Mouse (Mus musculus): ENCODE measurements around the gene Cd83. TPM values are rescaled to one million over a fixed set of nuclear protein-coding genes. Genes with fewer than 3 reads are reported as not detected.

The Cd83 gene
- total RNA-seq (2015) (1.2 and 1.7 TPM in 2 replicates), total RNA-seq (2017) (0.81 and 1.4 TPM in 2 replicates)

GRCm38 (mm10) chr13:43784725-43785711, at the start of gene Cd83:
TSS of gene Cd83 (plus strand) at chr13:43784775.
- peak; percentile 69 for ATAC-seq (ENCODE audit: poor library complexity, severe bottlenecking)

GRCm38 (mm10) chr13:43739598-43740275, 44.8 kb upstream of the Cd83 start:
- ATAC-seq (ENCODE audit: poor library complexity, severe bottlenecking): peak; percentile 60; the same call in 1 of the 2 replicates

GRCm38 (mm10) chr13:43740276-43740608, 44.3 kb upstream of the Cd83 start:
- ATAC-seq (ENCODE audit: poor library complexity, severe bottlenecking): no peak

GRCm38 (mm10) chr13:43742677-43743076, 41.9 kb upstream of the Cd83 start:
- ATAC-seq (ENCODE audit: poor library complexity, severe bottlenecking): no peak

GRCm38 (mm10) chr13:43744259-43744658, 40.3 kb upstream of the Cd83 start:
- peak; percentile 38; the same call in 1 of the 2 replicates for ATAC-seq (ENCODE audit: poor library complexity, severe bottlenecking)

- no peak for ATAC-seq (ENCODE audit: poor library complexity, severe bottlenecking)
These were observed 34.3 kb upstream of the Cd83 start for GRCm38 (mm10) chr13:43750301-43750700.

- ATAC-seq (ENCODE audit: poor library complexity, severe bottlenecking): no peak
These were observed 33.6 kb upstream of the Cd83 start for GRCm38 (mm10) chr13:43750966-43751365.

- no peak for ATAC-seq (ENCODE audit: poor library complexity, severe bottlenecking)
These were observed 32.2 kb upstream of the Cd83 start for GRCm38 (mm10) chr13:43752407-43752806.

GRCm38 (mm10) chr13:43753652-43754051, 30.9 kb upstream of the Cd83 start:
- no peak for ATAC-seq (ENCODE audit: poor library complexity, severe bottlenecking)

GRCm38 (mm10) chr13:43754455-43755128, 30.0 kb upstream of the Cd83 start:
- ATAC-seq (ENCODE audit: poor library complexity, severe bottlenecking): no peak

GRCm38 (mm10) chr13:43755573-43755972, 29.0 kb upstream of the Cd83 start:
- no peak for ATAC-seq (ENCODE audit: poor library complexity, severe bottlenecking)

- no peak for ATAC-seq (ENCODE audit: poor library complexity, severe bottlenecking)
These were observed 23.3 kb upstream of the Cd83 start for GRCm38 (mm10) chr13:43761156-43761855.

GRCm38 (mm10) chr13:43762901-43763300, 21.7 kb upstream of the Cd83 start:
- ATAC-seq (ENCODE audit: poor library complexity, severe bottlenecking): no peak

- no peak for ATAC-seq (ENCODE audit: poor library complexity, severe bottlenecking)
These were observed 21.1 kb upstream of the Cd83 start for GRCm38 (mm10) chr13:43763301-43763994.

- ATAC-seq (ENCODE audit: poor library complexity, severe bottlenecking): no peak
These were observed 20.5 kb upstream of the Cd83 start for GRCm38 (mm10) chr13:43763995-43764579.

GRCm38 (mm10) chr13:43765293-43765814, 19.2 kb upstream of the Cd83 start:
- peak; percentile 95 for ATAC-seq (ENCODE audit: poor library complexity, severe bottlenecking)

GRCm38 (mm10) chr13:43766786-43767680, 17.5 kb upstream of the Cd83 start:
- ATAC-seq (ENCODE audit: poor library complexity, severe bottlenecking): no peak

- no peak for ATAC-seq (ENCODE audit: poor library complexity, severe bottlenecking)
These were observed 11.6 kb upstream of the Cd83 start for GRCm38 (mm10) chr13:43773020-43773419.

Measured in megakaryocyte, adult 5-6 weeks (primary cell).